Mouse (Mus musculus): ENCODE results near the gene Atf1.
"Not testable (repeated sequence)": the region's sequence is repeated elsewhere in the genome, so short reads cannot be mapped to it uniquely, and the experiment has no call there.

Atf1 gene

GRCm38 (mm10) chr15:100263246-100263905 lies 35.8 kb downstream of the Atf1 start:
- peak; percentile 28 for DNase-seq

GRCm38 (mm10) chr15:100265586-100266325 lies 38.1 kb downstream of the Atf1 start:
- no peak for DNase-seq

GRCm38 (mm10) chr15:100268916-100269315 lies 41.3 kb downstream of the Atf1 start:
- no peak for DNase-seq

GRCm38 (mm10) chr15:100269776-100270175 lies 42.2 kb downstream of the Atf1 start:
- DNase-seq = no peak

GRCm38 (mm10) chr15:100270609-100271008 lies 43.0 kb downstream of the Atf1 start:
- DNase-seq = not testable (repeated sequence)

- no peak for DNase-seq
Observed at GRCm38 (mm10) chr15:100271411-100271810, 43.8 kb downstream of the Atf1 start.

GRCm38 (mm10) chr15:100273791-100274308 lies 46.2 kb downstream of the Atf1 start:
- DNase-seq = not testable (repeated sequence)

- DNase-seq = no peak
Observed at GRCm38 (mm10) chr15:100274790-100275559, 47.4 kb downstream of the Atf1 start.

GRCm38 (mm10) chr15:100276403-100276802 lies 48.8 kb downstream of the Atf1 start:
- DNase-seq = no peak

- no peak for DNase-seq
Observed at GRCm38 (mm10) chr15:100277586-100277985, 50.0 kb downstream of the Atf1 start.

- DNase-seq = no peak
Observed at GRCm38 (mm10) chr15:100280626-100281025, 53.0 kb downstream of the Atf1 start, which contains the start of gene Tmprss12. TSS of gene Tmprss12 (plus strand) at chr15:100280837.

- no peak for DNase-seq
Observed at GRCm38 (mm10) chr15:100288980-100289379, 61.4 kb downstream of the Atf1 start.

GRCm38 (mm10) chr15:100290858-100291257 lies 63.2 kb downstream of the Atf1 start:
- peak; percentile 30 for DNase-seq

- no peak for DNase-seq
Observed at GRCm38 (mm10) chr15:100292326-100292725, 64.7 kb downstream of the Atf1 start.

- no peak for DNase-seq
Observed at GRCm38 (mm10) chr15:100297856-100298255, 70.2 kb downstream of the Atf1 start.

GRCm38 (mm10) chr15:100300499-100300898 lies 72.9 kb downstream of the Atf1 start:
- no peak for DNase-seq

GRCm38 (mm10) chr15:100301556-100301955 lies 73.9 kb downstream of the Atf1 start:
- no peak for DNase-seq

- DNase-seq = no peak
Observed at GRCm38 (mm10) chr15:100303428-100304018, 75.9 kb downstream of the Atf1 start.

GRCm38 (mm10) chr15:100304019-100304991 lies 76.7 kb downstream of the Atf1 start, which contains the start of gene Mettl7a1:
TSS of gene Mettl7a1 (plus strand) at chr15:100304140.
- peak; percentile 88 for DNase-seq

- DNase-seq = no peak
Observed at GRCm38 (mm10) chr15:100306201-100306600, 78.6 kb downstream of the Atf1 start.

GRCm38 (mm10) chr15:100307438-100308096 lies 79.9 kb downstream of the Atf1 start:
- peak; percentile 62 for DNase-seq
